Mouse (Mus musculus) embryonic facial prominence, embryonic 13.5 days (tissue): ENCODE measurements at regions not wholly inside any gene's neighbourhood (a gene's known extent, or its start where the extent isn't known, plus 50 kb on each side); places are given as distances from the start of the nearest gene placed in this dataset.

ENCODE experiments used
- ATAC-seq: fragments of 200-750 bp; cut with Nextera tagmentation; 2 replicates; pipeline ENCODE4 v1.8.0; 2017; ENCODE audit warnings: low read depth; ENCODE audit not compliant: insufficient number of reproducible peaks, insufficient read depth, low FRiP score, low TSS enrichment
- H3K27ac ChIP-seq: fragments of 300-500 bp; sonication (generic); 2 replicates; pipeline ENCODE4 v1.5.1; 2015; ENCODE audit warnings: moderate library complexity, mild to moderate bottlenecking, inconsistent platforms
- H3K27me3 ChIP-seq: fragments of 300-500 bp; sonication (generic); 2 replicates; pipeline ENCODE4 v1.6.1; 2015; ENCODE audit warnings: mild to moderate bottlenecking, inconsistent platforms
- H3K36me3 ChIP-seq: fragments of 300-500 bp; sonication (generic); 2 replicates; pipeline ENCODE4 v1.6.1; 2015; ENCODE audit warnings: mild to moderate bottlenecking, inconsistent platforms
- H3K4me1 ChIP-seq: fragments of 300-500 bp; sonication (generic); 2 replicates; pipeline ENCODE4 v1.6.1; 2015; ENCODE audit warnings: inconsistent platforms
- H3K4me2 ChIP-seq: fragments of 300-500 bp; sonication (generic); 2 replicates; pipeline ENCODE4 v1.6.1; 2015; ENCODE audit warnings: moderate library complexity, mild to moderate bottlenecking, inconsistent platforms
- H3K4me3 ChIP-seq: fragments of 300-500 bp; sonication (generic); 2 replicates; pipeline ENCODE4 v1.5.1; 2015; ENCODE audit warnings: mild to moderate bottlenecking, inconsistent platforms
- H3K9ac ChIP-seq: fragments of 300-500 bp; sonication (generic); 2 replicates; pipeline ENCODE4 v1.6.1; 2015; ENCODE audit warnings: mild to moderate bottlenecking, inconsistent platforms
- H3K9me3 ChIP-seq: fragments of 300-500 bp; sonication (generic); 2 replicates; pipeline ENCODE4 v1.6.1; 2016; ENCODE audit warnings: inconsistent platforms
- WGBS: fragments of 180-500 bp; shearing (Covaris S2); methylation state at CpG from one replicate; pipeline ENCODE4 v1.1.7; 2015; ENCODE audit warnings: mixed read lengths; 5-methylcytosine and 5-hydroxymethylcytosine counted together

DNA sequence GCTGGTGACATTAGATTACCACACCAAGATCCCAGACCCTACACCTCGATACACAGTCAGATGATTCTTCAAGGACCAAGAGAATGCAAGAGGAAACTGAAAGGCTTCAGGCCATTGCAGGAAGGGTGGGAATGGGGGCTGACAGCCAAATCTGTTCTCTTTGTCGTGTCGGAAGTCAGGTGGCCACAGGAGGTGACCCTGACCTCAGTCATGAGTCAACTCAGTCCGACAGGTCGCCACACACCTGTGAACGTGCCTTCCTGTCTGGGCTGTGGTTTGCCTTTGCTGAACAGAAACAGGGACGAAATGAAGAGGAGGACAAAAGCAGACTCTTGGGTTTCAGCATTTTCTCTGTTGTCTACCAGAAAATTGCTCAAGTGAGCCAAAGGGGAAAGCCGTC, 318.3 kb upstream of the Gm26657 start:
- H3K27ac ChIP-seq, result no peak overlapping the region
- no peak for ATAC-seq
- H3K4me3 ChIP-seq, result no peak overlapping the region
- 62% methylated on average over 8 of the region's 8 CpGs for WGBS
- no peaks in the 10 kb centered on the region for H3K27me3 ChIP-seq
- H3K9ac ChIP-seq, result no peak overlapping the region
- no peak overlapping the region for H3K4me2 ChIP-seq
- H3K36me3 ChIP-seq, result no peaks in the 10 kb centered on the region
- H3K9me3 ChIP-seq, result no peaks in the 10 kb centered on the region
- H3K4me1 ChIP-seq, result 0 out of 2 replicates have a peak, but pooled peaks cover 2% of the 10 kb centered on the region

- ATAC-seq, result no peak
- WGBS, result 87% methylated on average over 5 of the region's 5 CpGs
- H3K4me3 ChIP-seq, result no peak overlapping the region
Measured at GRCm38 (mm10) chr4:56419122-56419913, 320.6 kb upstream of the Gm26657 start.

GRCm38 (mm10) chr4:56411024-56411636, 328.7 kb upstream of the Gm26657 start:
- Histone ChIP-seq H3K4me2 (no peak overlapping the region), H3K27me3 (no peaks in the 10 kb centered on the region), H3K4me1 (peaks cover 4% of the 10 kb centered on the region; the same call in 1 of the 2 replicates), H3K9ac (no peak overlapping the region), H3K36me3 (no peaks in the 10 kb centered on the region), H3K9me3 (no peaks in the 10 kb centered on the region), H3K27ac (no peak overlapping the region), H3K4me3 (no peak overlapping the region)
- no peak for ATAC-seq
- WGBS, result 11% methylated on average over 1 of the region's 1 CpGs

More at GRCm38 (mm10) chr4:56419122-56419913, 320.6 kb upstream of the Gm26657 start:
- no peak overlapping the region for H3K9ac ChIP-seq
- H3K36me3 ChIP-seq, result no peaks in the 10 kb centered on the region
- no peak overlapping the region for H3K4me2 ChIP-seq
- H3K4me1 ChIP-seq, result no peaks in the 10 kb centered on the region
- no peaks in the 10 kb centered on the region for H3K9me3 ChIP-seq
- H3K27ac ChIP-seq, result no peak overlapping the region
- no peaks in the 10 kb centered on the region for H3K27me3 ChIP-seq

DNA sequence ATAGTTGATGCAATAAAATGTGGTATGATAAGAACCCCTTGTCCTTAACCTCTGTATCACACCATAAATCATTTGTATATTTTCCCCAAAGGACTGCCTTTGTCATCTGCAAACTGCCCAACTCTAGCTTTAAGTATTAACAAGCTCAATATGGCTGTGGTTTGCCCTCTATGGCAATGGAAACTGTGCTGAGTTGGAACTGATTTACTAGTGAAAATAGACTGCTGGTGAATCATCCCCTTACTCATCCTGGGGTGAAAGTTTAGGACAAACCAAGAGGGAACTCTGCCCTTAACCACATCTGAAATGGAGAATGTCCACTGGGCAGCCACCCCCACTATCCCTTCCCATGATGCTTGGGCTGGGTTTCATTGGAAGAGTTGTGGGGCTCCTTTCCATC, 346.1 kb upstream of the Gm26657 start:
- no peak overlapping the region for H3K4me2 ChIP-seq
- no peaks in the 10 kb centered on the region for H3K27me3 ChIP-seq
- H3K4me1 ChIP-seq, result no peaks in the 10 kb centered on the region
- ATAC-seq, result no peak
- H3K9ac ChIP-seq, result no peak overlapping the region
- H3K27ac ChIP-seq, result no peak overlapping the region
- no peak overlapping the region for H3K4me3 ChIP-seq
- no peaks in the 10 kb centered on the region for H3K36me3 ChIP-seq
- no peaks in the 10 kb centered on the region for H3K9me3 ChIP-seq

- 81% methylated on average over 3 of the region's 3 CpGs for WGBS
- Histone ChIP-seq H3K4me2 (no peak overlapping the region), H3K9ac (no peak overlapping the region), H3K4me1 (no peaks in the 10 kb centered on the region), H3K4me3 (no peak overlapping the region), H3K36me3 (no peaks in the 10 kb centered on the region), H3K9me3 (no peaks in the 10 kb centered on the region), H3K27me3 (no peaks in the 10 kb centered on the region), H3K27ac (no peak overlapping the region)
- ATAC-seq, result no peak
Measured at GRCm38 (mm10) chr4:56387051-56387450, 352.8 kb upstream of the Gm26657 start.

DNA sequence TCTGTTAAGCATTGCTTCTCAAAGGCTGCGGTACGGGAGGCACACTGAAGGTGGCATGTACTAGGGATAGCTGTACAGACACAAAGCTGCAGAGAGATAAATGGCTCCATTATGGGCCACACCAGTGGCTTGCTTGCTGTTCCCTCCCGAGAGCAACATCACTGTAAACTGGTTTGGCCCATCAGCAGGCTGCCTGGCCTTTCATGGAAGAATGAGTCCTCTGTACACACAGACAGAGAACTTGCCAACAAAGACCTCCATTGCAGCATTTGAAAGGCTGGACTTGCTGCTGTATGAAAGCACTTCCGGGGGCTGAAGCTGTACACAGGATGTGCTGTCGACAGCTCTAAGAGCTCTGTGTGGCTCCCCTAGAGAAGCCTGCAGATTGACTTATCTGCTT, 364.1 kb upstream of the Gm26657 start:
- Histone ChIP-seq H3K9ac (no peak overlapping the region), H3K27ac (no peak overlapping the region), H3K36me3 (no peaks in the 10 kb centered on the region), H3K27me3 (0 out of 2 replicates have a peak, but pooled peaks cover 5% of the 10 kb centered on the region), H3K4me3 (no peak overlapping the region), H3K4me1 (peaks cover 27% of the 10 kb centered on the region), H3K4me2 (no peak overlapping the region), H3K9me3 (no peaks in the 10 kb centered on the region)
- ATAC-seq, result no peak
- 34% methylated on average over 5 of the region's 5 CpGs for WGBS

DNA sequence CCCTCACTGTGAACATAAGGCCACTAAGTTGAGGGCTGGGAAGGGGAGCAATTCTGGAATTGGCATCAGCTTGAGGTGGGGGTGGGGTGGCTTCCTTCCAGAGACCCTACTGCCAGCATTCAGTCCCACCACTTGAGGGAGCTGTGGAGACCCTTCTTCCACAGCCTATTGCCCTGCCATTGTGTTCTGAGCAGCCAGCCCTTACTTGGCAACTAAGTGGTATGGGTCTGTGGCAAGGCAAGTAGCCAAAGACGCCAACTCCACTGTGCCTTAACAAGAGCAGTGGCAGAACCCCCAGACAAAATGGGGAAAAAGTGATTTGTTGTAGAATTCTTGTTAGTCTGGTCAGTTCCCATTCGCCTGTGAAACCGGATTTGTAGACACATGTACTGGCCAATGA, 365.4 kb upstream of the Gm26657 start:
- Histone ChIP-seq H3K9me3 (no peaks in the 10 kb centered on the region), H3K9ac (no peak overlapping the region), H3K27ac (no peak overlapping the region), H3K27me3 (0 out of 2 replicates have a peak, but pooled peaks cover 5% of the 10 kb centered on the region), H3K4me1 (peaks cover 27% of the 10 kb centered on the region), H3K36me3 (no peaks in the 10 kb centered on the region), H3K4me3 (no peak overlapping the region), H3K4me2 (no peak overlapping the region)
- ATAC-seq, result no peak
- 82% methylated on average over 3 of the region's 3 CpGs for WGBS

DNA sequence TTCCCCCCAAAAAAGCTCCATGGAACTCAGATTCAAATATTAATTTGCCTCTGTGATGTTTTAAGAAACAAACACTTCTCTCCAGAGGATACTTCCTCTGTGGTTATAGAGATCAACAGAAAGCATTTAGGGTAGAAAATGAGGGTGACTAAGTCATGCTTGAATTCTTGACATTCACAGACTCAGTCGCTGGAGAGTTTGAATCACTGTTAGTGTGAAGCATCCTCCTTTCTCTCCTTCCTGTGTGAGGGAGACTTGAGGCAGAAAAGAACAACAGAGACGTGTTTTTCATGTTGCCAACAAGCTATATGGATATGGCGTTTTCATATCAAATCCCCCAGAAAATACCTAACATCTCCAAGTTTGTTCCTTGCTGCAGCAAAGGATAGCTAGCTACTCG, 366.1 kb upstream of the Gm26657 start:
- Histone ChIP-seq H3K27me3 (0 out of 2 replicates have a peak, but pooled peaks cover 5% of the 10 kb centered on the region), H3K4me3 (no peak overlapping the region), H3K9me3 (no peaks in the 10 kb centered on the region), H3K9ac (no peak overlapping the region), H3K4me1 (peaks cover 27% of the 10 kb centered on the region), H3K27ac (no peak overlapping the region), H3K4me2 (no peak overlapping the region), H3K36me3 (no peaks in the 10 kb centered on the region)
- 62% methylated on average over 4 of the region's 4 CpGs for WGBS
- ATAC-seq, result no peak

DNA sequence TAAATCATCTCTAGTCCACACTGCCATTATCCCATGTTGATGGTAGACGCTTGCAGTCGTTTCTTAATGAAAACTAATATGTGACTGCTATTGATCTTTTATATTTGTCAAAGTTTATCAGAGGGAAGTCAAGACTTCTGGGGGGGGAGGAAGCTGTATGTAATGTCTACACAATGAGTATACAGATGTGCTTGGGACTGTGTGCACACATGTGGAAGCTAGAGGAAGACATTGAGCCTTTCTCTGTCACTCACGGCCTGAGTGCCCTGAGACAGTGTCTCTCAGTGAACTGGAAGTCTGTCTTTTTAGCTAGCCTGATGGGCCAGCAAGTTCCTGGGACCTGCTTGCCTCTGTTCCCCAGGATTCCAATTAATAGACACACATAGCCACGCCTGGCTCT, 366.7 kb upstream of the Gm26657 start:
- 61% methylated on average over 4 of the region's 4 CpGs for WGBS
- no peak overlapping the region for H3K27ac ChIP-seq
- H3K9ac ChIP-seq, result no peak overlapping the region
- no peaks in the 10 kb centered on the region for H3K9me3 ChIP-seq
- 0 out of 2 replicates have a peak, but pooled peaks cover 5% of the 10 kb centered on the region for H3K27me3 ChIP-seq
- ATAC-seq, result no peak
- no peaks in the 10 kb centered on the region for H3K36me3 ChIP-seq
- peaks cover 27% of the 10 kb centered on the region for H3K4me1 ChIP-seq
- no peak overlapping the region for H3K4me2 ChIP-seq
- H3K4me3 ChIP-seq, result no peak overlapping the region

DNA sequence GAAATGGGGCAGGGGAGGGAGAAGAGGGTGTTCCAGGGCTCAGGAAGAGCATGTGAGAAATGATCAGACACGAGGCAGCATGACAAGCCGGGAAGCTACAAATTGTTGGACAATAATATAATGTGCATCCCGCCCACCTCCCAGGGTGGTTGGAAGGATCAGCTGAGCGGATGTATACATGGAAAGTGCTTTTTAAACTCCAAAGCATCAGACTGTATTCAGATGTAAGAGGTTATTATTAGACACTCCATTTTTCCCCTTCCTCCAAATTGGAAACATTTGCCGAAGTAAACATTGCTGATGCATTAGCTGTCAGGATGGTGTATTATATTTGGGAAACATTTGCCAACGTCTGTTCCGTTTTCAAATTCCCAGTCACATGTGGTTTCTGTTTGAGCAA, 367.2 kb upstream of the Gm26657 start:
- H3K4me3 ChIP-seq, result no peak overlapping the region
- H3K27ac ChIP-seq, result no peak overlapping the region
- 0 out of 2 replicates have a peak, but pooled peaks cover 5% of the 10 kb centered on the region for H3K27me3 ChIP-seq
- H3K9me3 ChIP-seq, result no peaks in the 10 kb centered on the region
- H3K4me1 ChIP-seq, result peaks cover 27% of the 10 kb centered on the region
- H3K36me3 ChIP-seq, result no peaks in the 10 kb centered on the region
- H3K9ac ChIP-seq, result no peak overlapping the region
- 40% methylated on average over 7 of the region's 7 CpGs for WGBS
- ATAC-seq, result no peak
- H3K4me2 ChIP-seq, result no peak overlapping the region

- H3K36me3 ChIP-seq, result no peaks in the 10 kb centered on the region
- peaks cover 4% of the 10 kb centered on the region; the same call in 1 of the 2 replicates for H3K4me1 ChIP-seq
- no peak overlapping the region for H3K9ac ChIP-seq
- no peak overlapping the region for H3K4me2 ChIP-seq
- WGBS, result 76% methylated on average over 6 of the region's 6 CpGs
- H3K27ac ChIP-seq, result no peak overlapping the region
- no peaks in the 10 kb centered on the region for H3K27me3 ChIP-seq
- no peak for ATAC-seq
- no peak overlapping the region for H3K4me3 ChIP-seq
- no peaks in the 10 kb centered on the region for H3K9me3 ChIP-seq
Measured at GRCm38 (mm10) chr4:56364594-56364993, 375.3 kb upstream of the Gm26657 start.

DNA sequence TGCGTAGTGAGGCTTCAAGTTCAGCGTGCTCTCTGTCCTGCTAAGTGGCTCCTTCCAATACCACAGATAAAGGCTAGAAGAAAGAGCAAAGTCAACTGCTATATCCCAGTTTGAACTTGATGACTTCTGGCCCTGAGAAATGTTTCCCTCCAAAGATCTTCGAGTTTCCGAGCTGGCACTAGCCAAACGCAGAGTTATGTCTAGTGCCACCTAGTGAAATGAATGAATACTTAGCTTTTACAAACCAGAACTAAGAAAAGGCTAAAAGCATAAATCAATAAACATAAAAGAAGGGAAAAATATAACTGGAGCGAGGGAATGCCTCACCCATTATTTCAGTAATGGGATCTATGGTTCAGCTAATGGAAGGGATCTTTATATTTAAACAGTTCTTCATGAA, 377.7 kb upstream of the Gm26657 start:
- Histone ChIP-seq H3K27me3 (no peaks in the 10 kb centered on the region), H3K4me3 (no peak overlapping the region), H3K4me2 (no peak overlapping the region), H3K36me3 (no peaks in the 10 kb centered on the region), H3K9ac (no peak overlapping the region), H3K9me3 (no peaks in the 10 kb centered on the region), H3K4me1 (peaks cover 4% of the 10 kb centered on the region; the same call in 1 of the 2 replicates), H3K27ac (no peak overlapping the region)
- WGBS, result 41% methylated on average over 6 of the region's 6 CpGs
- no peak for ATAC-seq
